Mouse (Mus musculus) A20 (cell line): ENCODE data around the gene Sctr.

Source experiments
- DNase-seq: peaks from one replicate; pipeline ENCODE4 v3.0.0-alpha.2; 2011; ENCODE audit warnings: low read depth, low spot score

Sctr gene

DNA sequence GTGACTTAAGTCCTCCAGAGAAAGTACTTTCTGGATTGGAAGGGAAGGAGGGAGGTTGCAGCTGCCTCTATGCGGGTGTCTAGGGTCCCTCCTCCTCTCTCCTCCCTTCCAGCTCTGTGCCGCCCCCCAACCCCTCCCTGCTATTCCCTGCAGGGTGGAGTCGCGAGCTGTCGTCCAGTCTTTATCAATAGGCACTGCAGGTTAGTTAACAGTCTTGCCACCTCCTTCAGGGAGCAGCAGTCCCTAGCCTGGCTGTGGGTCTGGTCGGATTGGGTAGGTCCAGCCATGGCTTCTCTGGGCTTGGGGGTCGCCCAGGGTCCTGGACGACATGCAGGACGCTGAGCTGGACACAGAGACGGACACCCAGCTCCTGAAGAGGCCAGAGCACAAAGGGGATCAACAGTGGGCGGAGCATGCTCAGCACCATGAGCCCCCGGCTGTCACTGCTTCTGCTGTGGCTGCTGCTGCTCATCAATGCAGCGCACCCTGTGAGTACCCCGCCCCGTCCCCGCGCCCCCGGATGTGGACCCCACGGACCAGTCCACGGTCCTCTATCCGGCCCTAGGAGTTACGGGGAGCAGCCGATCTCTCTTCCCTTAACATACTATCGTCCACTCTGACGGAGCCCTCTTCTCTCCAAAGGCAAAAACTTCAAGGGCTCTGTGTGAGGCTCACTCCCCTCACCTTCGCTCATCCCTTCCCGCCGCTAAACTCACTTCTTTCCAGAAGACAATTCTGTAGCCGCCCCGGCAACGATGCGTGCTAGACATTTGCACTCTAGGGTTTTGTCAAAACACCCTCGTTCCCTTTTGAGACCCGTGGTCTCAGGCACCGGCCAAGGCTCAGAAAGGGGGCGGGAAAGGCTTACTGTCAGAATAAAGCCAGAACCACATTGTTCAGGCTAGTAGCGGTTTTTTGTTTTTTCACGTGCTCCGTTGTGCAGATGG is at the start of gene Sctr:
TSS of gene Sctr (plus strand) at position 51 of the 947 bp plus-strand sequence.
- DNase-seq = no peak

DNA sequence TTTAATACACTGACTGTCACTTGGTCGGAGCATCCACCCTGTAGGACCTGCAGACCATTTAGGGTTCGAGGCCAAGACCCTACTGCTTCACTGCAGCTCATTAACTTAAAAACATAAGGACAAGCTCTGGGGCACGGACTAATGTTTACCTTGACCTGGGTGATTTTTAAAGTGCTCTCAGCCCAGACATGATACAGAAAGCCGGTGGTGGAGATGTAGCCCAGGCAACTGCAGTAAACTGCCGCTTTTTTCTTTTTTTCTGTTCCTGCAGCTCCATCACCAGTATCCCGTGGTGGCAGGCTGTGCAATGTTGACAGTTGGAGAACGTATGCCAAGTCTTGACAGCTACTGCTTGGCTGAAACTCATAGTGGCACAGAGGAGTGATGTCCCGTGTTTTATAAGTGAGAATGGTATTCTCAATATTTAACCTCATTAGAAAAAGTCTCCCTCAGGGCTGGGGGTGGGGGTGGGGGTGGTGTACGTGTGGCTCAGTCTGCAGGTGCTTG is 48.9 kb upstream of the Sctr start:
- no peak for DNase-seq

- DNase-seq = no peak
Measured at GRCm38 (mm10) chr1:119959464-119959863, 47.2 kb upstream of the Sctr start.

- no peak for DNase-seq
Measured at GRCm38 (mm10) chr1:119959920-119960319, 46.8 kb upstream of the Sctr start.

DNA sequence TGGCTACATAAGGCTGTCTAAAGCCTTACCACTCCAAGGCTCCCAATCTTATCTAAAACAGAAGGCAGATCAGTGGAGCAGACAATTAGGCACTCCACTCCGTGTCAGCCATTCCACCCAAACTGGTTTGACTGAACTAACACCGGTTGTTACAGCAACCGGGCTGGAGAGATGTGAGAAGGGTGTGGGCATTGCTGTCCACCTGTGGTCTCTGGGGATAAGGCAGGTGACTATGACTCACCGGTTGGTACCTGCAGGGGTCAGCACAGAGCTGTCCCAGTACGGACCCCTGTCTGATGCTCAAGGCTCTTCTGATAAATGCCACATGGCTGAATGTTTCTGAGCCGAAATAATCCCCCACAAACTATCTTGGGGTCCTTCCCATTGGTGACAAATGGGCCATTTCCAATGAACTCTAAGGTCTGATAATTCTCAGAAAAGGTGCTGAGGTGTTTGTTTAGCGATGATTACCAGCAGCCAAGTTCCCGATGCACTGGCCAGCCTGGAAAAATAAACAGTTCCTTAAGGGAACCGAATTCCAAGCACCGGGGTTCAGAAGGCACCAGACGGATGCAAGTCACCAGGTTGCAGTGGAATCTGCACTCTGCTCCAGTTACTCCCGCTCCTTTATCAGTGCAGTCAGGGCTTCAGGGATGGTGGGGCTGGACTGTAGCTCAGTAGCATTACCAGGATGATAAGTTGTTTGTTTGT is 40.7 kb upstream of the Sctr start:
- peak; percentile 6 for DNase-seq

DNA sequence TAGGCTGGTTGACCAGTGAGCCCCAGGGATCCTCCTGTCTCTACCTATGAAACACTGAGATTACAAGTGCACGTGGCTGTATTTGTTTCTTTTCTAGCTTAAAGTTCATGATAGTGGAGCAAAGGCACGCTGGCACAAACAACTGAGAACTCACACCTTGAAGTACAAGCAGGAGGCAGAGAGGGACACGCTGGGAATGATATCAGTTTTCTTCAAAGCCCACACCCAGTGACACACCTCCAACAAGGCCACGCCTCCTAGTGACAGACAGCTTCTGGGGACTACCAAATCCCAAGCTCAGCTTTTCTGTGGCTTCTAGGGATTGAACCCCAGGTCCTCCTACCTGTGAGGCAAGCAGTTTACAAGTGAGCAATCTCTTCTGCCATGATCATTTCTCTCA is 33.6 kb upstream of the Sctr start:
- DNase-seq = no peak

- no peak for DNase-seq
Measured at GRCm38 (mm10) chr1:119975141-119975540, 31.6 kb upstream of the Sctr start.

- no peak for DNase-seq
Measured at GRCm38 (mm10) chr1:119986555-119986954, 20.1 kb upstream of the Sctr start.

- DNase-seq = no peak
Measured at GRCm38 (mm10) chr1:119996798-119997581, 9.7 kb upstream of the Sctr start, which contains the start of gene Cfap221. Cfap221 (minus strand) TSS chr1:119997234.

- DNase-seq = no peak
Measured at GRCm38 (mm10) chr1:119997644-119998043, 9.1 kb upstream of the Sctr start.

- no peak for DNase-seq
Measured at GRCm38 (mm10) chr1:120007851-120008588, 1.3 kb downstream of the Sctr start.

- no peak for DNase-seq
Measured at GRCm38 (mm10) chr1:120012638-120013037, 5.9 kb downstream of the Sctr start.

- peak; percentile 60 for DNase-seq
Measured at GRCm38 (mm10) chr1:120013111-120013510, 6.4 kb downstream of the Sctr start.

DNA sequence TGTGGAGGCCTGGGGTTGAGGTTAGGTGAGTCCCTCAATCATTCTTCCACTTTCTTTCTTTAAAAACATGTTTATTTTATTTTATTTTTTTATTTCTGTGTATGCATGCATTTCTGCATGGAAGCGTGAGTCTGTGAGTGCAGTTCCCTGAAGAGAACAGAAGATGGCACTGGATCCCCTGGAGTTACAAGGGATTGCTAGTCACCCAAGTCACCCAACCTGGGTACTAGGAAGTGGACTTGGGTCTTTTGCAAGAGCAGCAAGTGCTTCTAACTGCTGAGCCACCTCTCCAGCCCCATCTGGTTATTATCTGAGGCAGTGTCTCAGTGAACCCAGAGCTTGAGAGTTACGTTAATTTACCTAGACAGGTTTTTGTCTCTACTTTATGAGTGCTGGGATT is 9.5 kb downstream of the Sctr start:
- DNase-seq = peak; percentile 32

GRCm38 (mm10) chr1:120018900-120019299 is 12.2 kb downstream of the Sctr start:
- DNase-seq = peak; percentile 81

- peak; percentile 85 for DNase-seq
Measured at GRCm38 (mm10) chr1:120019428-120019827, 12.7 kb downstream of the Sctr start.

DNA sequence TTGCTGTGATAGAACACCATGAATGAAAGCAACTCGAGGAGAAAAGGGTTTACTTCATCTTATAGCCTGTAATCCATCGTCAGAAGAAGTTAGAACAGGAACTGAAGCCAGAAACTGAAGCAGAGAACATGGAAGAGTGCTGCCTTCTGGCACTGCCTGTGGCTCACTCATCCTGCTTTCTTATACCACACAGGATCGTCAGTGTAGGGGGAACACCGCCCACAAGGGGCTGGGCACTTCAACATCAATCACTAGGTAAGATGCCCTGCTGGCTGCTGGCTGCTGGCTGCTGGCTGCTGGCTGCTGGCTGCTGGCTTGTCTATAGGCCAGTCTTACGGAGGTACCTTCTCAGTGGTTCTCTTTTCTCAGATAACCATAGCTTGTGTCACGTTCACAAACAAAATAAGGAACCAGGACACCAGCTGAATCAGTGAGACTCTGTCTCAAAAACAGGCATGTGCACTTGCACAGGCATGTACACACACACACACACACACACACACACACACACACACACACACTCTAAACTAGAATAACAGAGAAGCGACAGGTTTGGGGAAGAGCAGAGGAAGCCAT is 13.7 kb downstream of the Sctr start:
- DNase-seq = peak; percentile 55

DNA sequence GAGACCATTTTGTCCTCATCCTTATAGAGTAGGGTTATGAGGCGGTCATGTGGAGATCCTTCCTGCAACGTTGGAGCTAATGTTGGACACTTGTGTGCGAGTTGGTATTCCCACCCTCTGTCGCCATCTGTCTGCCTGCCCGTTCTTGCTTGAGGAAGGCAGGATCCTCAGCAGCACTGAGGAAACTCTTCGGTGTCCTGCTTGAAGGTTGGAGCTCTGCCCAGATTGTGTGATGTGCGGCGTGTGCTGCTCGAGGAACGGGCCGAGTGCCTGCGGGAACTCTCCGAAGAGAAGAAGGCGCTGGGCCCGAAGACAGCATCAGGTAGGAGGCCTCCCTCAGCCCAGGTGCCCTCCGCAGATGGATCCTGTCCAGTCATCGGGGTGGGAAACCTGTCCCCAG is 15.3 kb downstream of the Sctr start:
- no peak for DNase-seq

DNA sequence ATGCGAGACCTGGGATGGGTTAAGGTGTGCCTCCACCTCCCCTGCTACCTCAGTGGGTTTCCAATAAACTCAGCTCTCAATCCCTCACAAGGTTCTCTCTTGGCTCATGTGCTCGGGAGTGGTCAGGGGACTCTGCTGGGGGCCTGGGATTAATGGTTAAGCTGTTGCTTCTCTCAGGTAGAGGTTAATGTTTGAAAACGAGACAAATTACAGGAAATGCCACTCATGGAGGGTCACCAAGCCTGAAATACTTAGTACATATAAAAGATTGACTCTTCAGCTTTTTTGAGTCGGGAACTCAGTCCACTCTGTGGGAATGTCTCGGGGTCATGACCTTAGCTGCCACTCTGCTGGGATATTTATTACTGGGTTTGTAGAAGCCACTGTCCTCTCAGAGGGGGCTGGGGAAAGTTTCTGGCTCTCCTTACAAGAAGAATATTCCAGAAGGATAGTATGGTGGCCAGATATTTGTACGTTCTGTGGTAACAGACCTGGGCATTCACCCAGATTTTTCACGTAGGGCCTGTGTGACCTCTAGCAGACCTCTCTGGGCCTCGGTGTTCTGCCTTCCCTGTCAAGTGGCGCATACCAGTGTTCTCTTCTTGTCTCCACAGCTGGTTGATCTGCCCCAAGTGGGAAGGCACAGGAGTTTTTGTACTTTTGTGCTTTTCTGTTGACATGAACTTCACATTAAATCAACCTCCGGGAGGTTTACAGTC is 17.8 kb downstream of the Sctr start:
- DNase-seq = no peak

DNA sequence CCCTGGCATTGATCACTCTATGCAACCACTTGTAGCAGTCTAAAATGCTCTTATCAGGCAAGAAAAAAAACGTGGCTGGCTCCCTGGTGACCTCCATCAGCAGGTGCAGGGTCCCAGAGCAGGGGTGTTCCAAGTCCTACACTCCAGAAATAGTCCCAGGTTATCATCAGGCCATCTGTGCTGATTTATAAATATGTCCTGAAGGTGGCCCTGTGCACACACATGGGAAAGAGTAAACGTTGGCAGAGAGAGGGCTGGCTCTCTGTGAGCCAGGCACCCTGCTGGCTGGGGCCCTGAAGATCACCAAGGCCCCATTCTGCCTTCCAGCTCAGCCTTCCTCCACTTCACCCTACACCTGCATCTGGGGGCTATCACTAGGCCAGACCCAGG is 18.4 kb downstream of the Sctr start:
- DNase-seq = no peak
